Mouse (Mus musculus): ENCODE measurements around the gene Gm48552.

Gm48552 gene

DNA sequence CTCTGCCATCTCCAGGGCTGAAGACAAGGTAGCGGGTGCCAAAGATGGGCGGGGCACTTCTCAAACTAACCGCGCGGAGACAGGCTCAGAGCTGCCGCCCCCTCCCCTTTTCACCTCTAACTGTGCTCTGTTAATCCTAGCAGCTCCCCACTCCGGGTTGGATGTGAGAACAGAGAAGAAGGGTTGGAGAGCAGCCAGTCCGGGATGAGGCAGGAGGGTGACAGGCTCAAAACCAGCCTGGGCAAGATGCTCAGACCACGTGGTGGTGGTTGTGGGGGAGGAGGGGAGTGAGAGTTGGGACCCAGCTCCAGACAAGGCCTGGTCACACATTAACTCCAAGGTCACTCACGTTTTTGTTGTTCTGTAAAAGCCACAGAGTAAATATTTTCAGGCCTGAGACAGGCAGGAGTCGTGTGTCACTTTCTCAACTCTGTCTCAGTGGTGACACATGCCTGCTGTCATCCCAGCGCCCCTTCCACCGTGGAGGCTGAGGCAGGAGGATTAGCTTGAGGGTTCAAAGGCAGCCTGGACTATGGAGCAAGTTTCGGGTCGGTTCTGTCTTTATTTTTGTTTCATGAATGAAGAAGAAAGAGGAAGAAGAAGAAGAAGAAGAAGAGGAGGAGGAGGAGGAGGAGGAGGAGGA is 42.8 kb downstream of the Gm48552 start:
- no peak for DNase-seq (ENCODE audit: low spot score)

DNA sequence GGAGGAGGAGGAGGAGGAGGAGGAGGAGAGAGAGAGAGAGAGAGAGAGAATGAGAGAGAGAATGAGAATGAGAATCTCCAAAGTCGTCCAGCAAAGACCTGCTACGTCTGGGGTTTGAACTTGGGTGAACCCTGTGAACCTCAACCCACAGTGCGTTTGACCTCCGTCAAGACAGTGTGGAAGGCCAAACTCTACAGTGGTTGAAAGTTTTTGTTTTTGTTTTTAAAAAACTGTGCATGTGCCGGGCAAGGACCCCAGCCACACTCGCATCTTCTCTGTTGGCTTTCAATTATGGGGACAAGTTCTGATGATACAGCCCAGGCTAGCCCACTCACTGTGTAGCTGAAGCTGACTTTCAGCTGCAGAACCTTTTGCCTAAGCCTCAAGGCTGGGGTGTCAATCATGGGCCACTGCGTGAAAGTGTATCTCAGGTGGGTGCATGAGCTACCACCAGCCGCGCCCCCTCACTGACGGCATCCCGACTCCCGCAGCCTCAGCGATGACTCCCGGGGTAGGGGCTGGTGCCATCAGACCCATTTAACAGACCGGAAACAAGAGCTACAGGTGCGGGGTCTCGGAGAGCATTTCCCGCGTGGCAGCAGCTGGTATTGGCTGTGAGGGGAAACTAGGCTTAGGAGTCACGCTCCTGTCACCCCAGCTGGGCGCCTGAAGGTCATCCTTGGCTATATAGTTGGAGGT is 43.5 kb downstream of the Gm48552 start:
- no peak for DNase-seq (ENCODE audit: low spot score)

DNA sequence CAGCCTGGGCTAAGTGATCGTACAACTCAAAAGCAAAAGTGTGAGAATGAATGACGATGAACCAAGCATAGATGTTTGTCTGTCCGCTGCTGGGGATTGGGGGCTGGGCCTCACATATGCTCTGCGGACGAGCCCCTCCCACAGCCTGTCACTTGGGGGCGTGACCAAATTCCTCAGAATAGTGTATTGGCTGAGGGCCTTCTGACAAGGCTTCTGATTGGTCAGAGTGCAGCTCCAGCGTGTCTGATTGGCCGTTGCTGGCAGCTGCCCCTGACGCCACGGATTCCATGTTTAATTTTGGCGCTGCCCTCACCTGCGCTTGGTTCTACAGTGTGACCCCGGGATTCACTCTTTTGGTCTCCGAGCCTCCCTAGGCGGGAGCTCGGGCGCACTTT is 44.1 kb downstream of the Gm48552 start:
- DNase-seq (ENCODE audit: low spot score): peak; percentile 83

DNA sequence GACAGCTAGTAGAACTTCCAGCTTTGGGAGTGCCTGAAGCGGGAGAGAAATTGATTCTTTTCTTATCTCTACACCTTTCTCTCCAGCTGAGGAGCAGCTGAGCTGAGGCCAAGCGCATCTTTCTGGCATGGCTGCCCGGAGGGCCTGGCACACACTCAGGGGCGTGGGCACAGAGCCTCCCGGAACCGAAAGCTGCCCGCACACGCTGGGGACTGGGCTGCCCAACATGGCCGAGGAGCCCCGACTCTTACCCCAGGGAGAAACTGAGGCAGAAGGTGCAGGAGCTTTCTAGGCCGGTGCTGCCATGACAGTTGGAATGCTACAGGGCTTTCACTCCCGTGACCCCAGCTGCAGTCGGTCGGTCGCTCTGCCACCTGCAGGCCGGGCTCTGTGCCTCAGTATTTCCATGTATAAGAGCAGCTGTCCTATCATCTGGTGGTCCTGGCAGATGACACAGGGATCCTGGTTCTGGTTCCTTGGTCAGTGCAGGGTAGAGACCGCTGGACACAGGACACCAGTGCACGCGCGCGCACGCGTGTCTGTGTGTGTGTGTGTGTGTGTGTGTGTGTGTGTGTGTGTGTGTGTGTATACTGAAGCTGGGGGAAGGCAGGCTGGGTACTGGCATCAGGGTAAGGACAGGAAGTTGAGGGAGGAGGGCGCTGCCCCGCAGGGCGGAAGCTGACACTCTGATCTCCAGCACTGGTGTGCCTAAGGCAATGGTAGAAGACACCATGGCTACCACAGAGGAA is 44.9 kb downstream of the Gm48552 start:
- no peak for DNase-seq (ENCODE audit: low spot score)

DNA sequence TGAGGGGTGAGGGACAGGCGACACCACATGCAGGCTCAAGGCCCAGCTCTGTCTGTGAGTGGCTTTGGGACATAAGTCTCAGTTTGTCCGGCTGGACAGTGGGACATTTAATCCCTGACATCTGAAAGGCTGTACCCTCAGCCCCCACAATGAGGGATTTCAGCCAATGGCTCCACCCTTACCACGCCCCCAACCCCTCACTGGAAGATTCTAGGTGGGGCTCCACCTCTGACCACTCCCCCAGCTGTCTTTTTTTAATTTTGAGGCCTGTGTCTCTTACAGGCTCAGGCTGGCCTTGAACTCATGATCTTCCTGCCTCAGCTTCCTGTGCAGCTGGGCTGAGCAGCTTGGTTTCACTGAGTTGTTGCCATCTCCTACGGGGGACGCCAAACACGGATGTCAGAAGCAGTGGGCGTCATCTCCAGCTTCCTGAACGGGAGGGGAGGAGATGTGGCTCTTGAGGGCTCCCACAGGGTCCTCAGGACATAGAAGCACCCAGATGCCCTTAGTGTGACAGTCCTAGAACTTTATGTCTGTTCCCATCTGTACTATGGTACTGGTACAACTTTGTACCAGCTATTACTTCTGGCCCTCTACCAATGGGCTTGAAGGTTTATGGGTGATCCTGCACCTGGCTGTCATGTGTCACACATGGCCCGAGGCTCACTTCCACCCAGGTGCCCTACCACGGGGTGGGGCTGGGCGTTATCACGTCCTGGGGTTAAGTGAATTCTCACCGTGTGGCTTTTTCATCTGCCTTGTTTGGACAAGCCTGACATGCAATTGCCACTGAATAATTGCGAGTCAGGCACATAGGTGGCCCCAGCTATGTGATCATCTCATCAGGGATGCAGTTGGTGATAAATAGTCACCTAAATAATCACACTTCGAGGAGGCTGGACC is 45.8 kb downstream of the Gm48552 start:
- no peak for DNase-seq (ENCODE audit: low spot score)

DNA sequence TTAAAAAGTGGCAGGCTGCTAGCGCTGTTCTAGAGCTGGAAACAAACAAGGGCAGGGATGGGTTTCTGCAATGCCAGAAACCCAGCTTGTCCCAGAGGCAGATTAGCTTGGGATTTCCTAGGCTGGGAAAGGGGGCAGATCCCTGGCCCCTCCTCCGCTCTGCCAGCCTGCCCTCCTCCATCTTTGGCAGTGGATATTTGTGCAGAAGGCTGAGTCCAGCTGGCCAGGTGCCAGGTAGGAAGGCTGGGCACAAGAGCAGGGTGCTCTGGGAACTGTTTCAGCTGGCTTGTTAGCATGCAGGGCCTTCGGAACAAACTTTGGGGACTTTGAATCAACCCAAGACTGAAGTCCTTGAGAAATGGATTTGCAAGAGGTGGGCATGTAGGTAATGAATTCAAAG is 46.6 kb downstream of the Gm48552 start:
- DNase-seq (ENCODE audit: low spot score): peak; percentile 92

Measured in adipocyte (in vitro differentiated cells).